Mouse (Mus musculus) MEL (cell line): ENCODE measurements around the gene Focad. TPM values are rescaled to one million over a fixed set of nuclear protein-coding genes. Genes with fewer than 3 reads are reported as not detected.
A peak's percentile ranks its signal among the peaks of the same experiment; 100 is the strongest.

Source experiments
- DNase-seq: peaks from one replicate; pipeline ENCODE4 v3.0.0; 2011; ENCODE audit warnings: low read depth, low spot score
- H3K27ac ChIP-seq: 2 replicates; pipeline ENCODE4 v1.5.1; 2012; ENCODE audit warnings: low read depth, mild to moderate bottlenecking, control low read depth, low read length, moderate library complexity; ENCODE audit not compliant: control insufficient read depth
- H3K27me3 ChIP-seq, 2 experiments: fragments of 150-350 bp in 1 of 2; sonication (generic) in 1 of 2; 2 replicates each; pipeline ENCODE4 v1.6.1; 2012; ENCODE audit warnings: low read length in 2 of 2, mild to moderate bottlenecking in 2 of 2, improper control_type of control experiment in 1 of 2, moderate library complexity in 1 of 2; ENCODE audit not compliant: insufficient read depth in 2 of 2, control insufficient read depth in 1 of 2
- H3K36me3 ChIP-seq, 2 experiments: 2 replicates each; pipeline ENCODE4 v1.6.1; 2012 to 2014; ENCODE audit warnings: low read length in 2 of 2, improper control_type of control experiment in 1 of 2, inconsistent platforms in 1 of 2, mild to moderate bottlenecking in 1 of 2; ENCODE audit not compliant: insufficient read depth in 2 of 2, control insufficient read depth in 1 of 2
- H3K4me1 ChIP-seq, 2 experiments: fragments of 150-350 bp in 1 of 2; sonication (generic) in 1 of 2; 2 replicates each; pipeline ENCODE4 v1.6.1; 2012; ENCODE audit warnings: low read length in 2 of 2, improper control_type of control experiment in 1 of 2, mild to moderate bottlenecking in 1 of 2; ENCODE audit not compliant: insufficient read depth in 2 of 2, control insufficient read depth in 1 of 2
- H3K4me3 ChIP-seq, 2 experiments: fragments of 150-350 bp in 1 of 2; sonication (generic) in 1 of 2; 2 replicates each; pipeline ENCODE4 v1.5.1; 2012; ENCODE audit warnings: low read depth in 2 of 2, low read length in 2 of 2, mild to moderate bottlenecking in 2 of 2, moderate library complexity in 2 of 2, control low read depth in 1 of 2, improper control_type of control experiment in 1 of 2; ENCODE audit not compliant: control insufficient read depth in 1 of 2, insufficient read depth in 1 of 2
- H3K79me2 ChIP-seq: 2 replicates; pipeline ENCODE4 v1.6.1; 2012; ENCODE audit warnings: mild to moderate bottlenecking, low read length, moderate library complexity; ENCODE audit not compliant: control insufficient read depth, poor library complexity, insufficient read depth
- H3K9ac ChIP-seq: 2 replicates; pipeline ENCODE4 v1.6.1; 2012; ENCODE audit warnings: low read depth, mild to moderate bottlenecking, control low read depth, low read length, moderate library complexity; ENCODE audit not compliant: control insufficient read depth, poor library complexity, severe bottlenecking
- H3K9me3 ChIP-seq: fragments of 150-350 bp; sonication (generic); replicated peaks from 2 replicates; pipeline ENCODE4 v1.6.1; 2012; ENCODE audit warnings: mild to moderate bottlenecking, low read length, improper control_type of control experiment, moderate library complexity; ENCODE audit not compliant: insufficient read depth
- BHLHE40 ChIP-seq: IDR thresholded peaks from 2 replicates; pipeline ENCODE4 v1.6.1; 2012; ENCODE audit warnings: low read depth, mild to moderate bottlenecking, inconsistent platforms, low read length, improper control_type of control experiment, borderline replicate concordance
- CHD1 ChIP-seq: IDR thresholded peaks from 2 replicates; pipeline ENCODE4 v1.6.1; 2012; ENCODE audit warnings: low read depth, mild to moderate bottlenecking, inconsistent platforms, low read length, improper control_type of control experiment
- CHD2 ChIP-seq: IDR thresholded peaks from 2 replicates; pipeline ENCODE4 v1.6.1; 2011; ENCODE audit warnings: low read length, improper control_type of control experiment
- CTCF ChIP-seq, 3 experiments: IDR thresholded peaks in 2 of 3; conservative IDR thresholded peaks in 1 of 3; 2 replicates each; pipeline ENCODE4 v1.5.1; 2011 to 2012; ENCODE audit warnings: low read length in 3 of 3, low read depth in 2 of 3, mild to moderate bottlenecking in 2 of 3, improper control_type of control experiment in 1 of 3, inconsistent platforms in 1 of 3, mixed read lengths in 1 of 3, moderate library complexity in 1 of 3; ENCODE audit not compliant: control insufficient read depth in 1 of 3, insufficient read depth in 1 of 3, poor library complexity in 1 of 3, severe bottlenecking in 1 of 3
- ELF1 ChIP-seq: IDR thresholded peaks from 2 replicates; pipeline ENCODE4 v1.6.1; 2014; ENCODE audit warnings: low read depth, mild to moderate bottlenecking, inconsistent platforms, low read length, improper control_type of control experiment, moderate library complexity
- GABPA ChIP-seq: IDR thresholded peaks from 2 replicates; pipeline ENCODE4 v1.6.1; 2012; ENCODE audit warnings: low read depth, mild to moderate bottlenecking, inconsistent platforms, low read length, improper control_type of control experiment, moderate library complexity
- GATA1 ChIP-seq: IDR thresholded peaks from 2 replicates; pipeline ENCODE4 v1.6.1; 2011; ENCODE audit warnings: low read depth, low read length, improper control_type of control experiment
- HCFC1 ChIP-seq: IDR thresholded peaks from 2 replicates; pipeline ENCODE4 v1.6.1; 2012; ENCODE audit warnings: low read depth, mild to moderate bottlenecking, inconsistent platforms, low read length, improper control_type of control experiment, moderate library complexity
- JUND ChIP-seq: IDR thresholded peaks from 2 replicates; pipeline ENCODE4 v1.6.1; 2011; ENCODE audit warnings: low read depth, mild to moderate bottlenecking, improper control_type of control experiment, low read length
- KAT2A ChIP-seq: conservative IDR thresholded peaks from 2 replicates; pipeline ENCODE4 v1.6.1; 2012; ENCODE audit warnings: low read depth, low read length, improper control_type of control experiment, inconsistent platforms
- MAX ChIP-seq: IDR thresholded peaks from 2 replicates; pipeline ENCODE4 v1.6.1; 2011; ENCODE audit warnings: low read length, improper control_type of control experiment
- MAZ ChIP-seq: IDR thresholded peaks from 2 replicates; pipeline ENCODE4 v1.6.1; 2012; ENCODE audit warnings: low read depth, mild to moderate bottlenecking, inconsistent platforms, low read length, improper control_type of control experiment
- MEF2A ChIP-seq: IDR thresholded peaks from 2 replicates; pipeline ENCODE4 v1.6.1; 2014; ENCODE audit warnings: low read depth, mild to moderate bottlenecking, inconsistent platforms, low read length, improper control_type of control experiment; ENCODE audit not compliant: poor library complexity, insufficient replicate concordance, severe bottlenecking; ENCODE audit errors: extremely low read depth
- MXI1 ChIP-seq: IDR thresholded peaks from 2 replicates; pipeline ENCODE4 v1.6.1; 2011; ENCODE audit warnings: mild to moderate bottlenecking, low read depth, low read length, improper control_type of control experiment
- MYC ChIP-seq: IDR thresholded peaks from 2 replicates; pipeline ENCODE4 v1.6.1; 2011; ENCODE audit warnings: low read depth, mild to moderate bottlenecking, low read length, improper control_type of control experiment, moderate library complexity
- NELFE ChIP-seq: IDR thresholded peaks from 2 replicates; pipeline ENCODE4 v1.6.1; 2011; ENCODE audit warnings: low read depth, low read length, improper control_type of control experiment
- NRF1 ChIP-seq: IDR thresholded peaks from 2 replicates; pipeline ENCODE4 v1.6.1; 2014; ENCODE audit warnings: low read depth, mild to moderate bottlenecking, inconsistent platforms, low read length, improper control_type of control experiment, moderate library complexity; ENCODE audit not compliant: poor library complexity, insufficient read depth, severe bottlenecking
- POLR2A ChIP-seq, 2 experiments: IDR thresholded peaks; 2 replicates each; pipeline ENCODE4 v1.6.1; 2011 to 2012; ENCODE audit warnings: low read length in 2 of 2, mild to moderate bottlenecking in 2 of 2, control low read depth in 1 of 2, improper control_type of control experiment in 1 of 2, low read depth in 1 of 2, moderate library complexity in 1 of 2; ENCODE audit not compliant: control insufficient read depth in 1 of 2, insufficient read depth in 1 of 2, poor library complexity in 1 of 2
- POLR2AphosphoS2 ChIP-seq: IDR thresholded peaks from 2 replicates; pipeline ENCODE4 v1.6.1; 2011; ENCODE audit warnings: low read length, improper control_type of control experiment
- RCOR1 ChIP-seq: IDR thresholded peaks from 2 replicates; pipeline ENCODE4 v1.6.1; 2012; ENCODE audit warnings: low read depth, mild to moderate bottlenecking, inconsistent platforms, low read length, improper control_type of control experiment
- TAL1 ChIP-seq: IDR thresholded peaks from 2 replicates; pipeline ENCODE4 v1.6.1; 2012; ENCODE audit warnings: mild to moderate bottlenecking, inconsistent platforms, low read length, moderate library complexity, mixed read lengths
- TBP ChIP-seq: IDR thresholded peaks from 2 replicates; pipeline ENCODE4 v1.8.0; 2011; ENCODE audit warnings: low read depth, low read length, improper control_type of control experiment
- TCF12 ChIP-seq: IDR thresholded peaks from 2 replicates; pipeline ENCODE4 v1.6.1; 2014; ENCODE audit warnings: low read depth, mild to moderate bottlenecking, inconsistent platforms, low read length, improper control_type of control experiment, moderate library complexity
- UBTF ChIP-seq: IDR thresholded peaks from 2 replicates; pipeline ENCODE4 v1.6.1; 2012; ENCODE audit warnings: low read depth, mild to moderate bottlenecking, inconsistent platforms, low read length, improper control_type of control experiment, moderate library complexity, borderline replicate concordance; ENCODE audit not compliant: insufficient read depth
- USF2 ChIP-seq, 2 experiments: IDR thresholded peaks; 2 replicates each; pipeline ENCODE4 v1.6.1; 2011 to 2012; ENCODE audit warnings: improper control_type of control experiment in 2 of 2, low read length in 2 of 2, borderline replicate concordance in 1 of 2, inconsistent platforms in 1 of 2, low read depth in 1 of 2, mild to moderate bottlenecking in 1 of 2; ENCODE audit not compliant: insufficient read depth in 1 of 2
- ZMIZ1 ChIP-seq: IDR thresholded peaks from 2 replicates; pipeline ENCODE4 v1.6.1; 2012; ENCODE audit warnings: low read depth, mild to moderate bottlenecking, inconsistent platforms, low read length, improper control_type of control experiment, moderate library complexity
- ZNF384 ChIP-seq: IDR thresholded peaks from 2 replicates; pipeline ENCODE4 v1.6.1; 2012; ENCODE audit warnings: low read depth, mild to moderate bottlenecking, inconsistent platforms, low read length, improper control_type of control experiment
- polyA plus RNA-seq, 2 experiments: library from polyadenylated mRNA; stranded (reverse) in 1 of 2; unstranded in 1 of 2; fragments of >175 nt in 1 of 2; fragments of >200 nt in 1 of 2; gene quantifications; 2 replicates each; pipeline versions ENCODE4 v1.2.1 to v1.2.4; 2012; ENCODE audit warnings: low replicate concordance in 2 of 2, low read depth in 1 of 2; ENCODE audit not compliant: insufficient read length in 2 of 2, insufficient read depth in 1 of 2, missing spikeins in 1 of 2
- total RNA-seq: library from RNA; depleted of rRNA; stranded (reverse); fragments of 300-350 nt; gene quantifications from 2 replicates; pipeline ENCODE4 v1.2.3, GENCODE M21; 2012

The Focad gene
- total and polyA plus RNA-seq, 3 experiments = 17.8 to 19.7 TPM; not detected in 1

DNA sequence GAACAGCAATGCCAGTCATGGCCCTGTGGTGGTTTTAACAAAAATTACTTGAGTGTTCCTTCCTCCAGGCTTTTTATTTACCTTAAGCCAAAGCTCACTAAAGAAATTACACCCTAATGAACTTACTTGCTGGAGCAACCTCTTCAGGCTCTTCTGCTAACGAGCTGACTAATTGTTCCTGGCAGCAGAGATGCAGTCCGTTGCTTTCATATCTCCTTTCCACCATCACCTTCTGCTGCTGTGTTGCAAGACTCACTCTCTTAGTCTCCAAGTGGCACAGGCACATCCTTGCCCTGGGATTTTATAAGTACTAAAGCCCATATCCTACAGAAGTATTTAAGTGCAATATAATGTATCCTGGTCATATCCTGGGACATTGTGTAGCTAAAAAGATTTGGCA, 242.3 kb downstream of the Focad start (continued):
- TF ChIP-seq TCF12 (peak; percentile 49; the same call in 1 of the 2 replicates), CHD1 (no peak), GATA1 (peak; percentile 73)
- TF ChIP-seq, all 39 proteins: peak for 11

DNA sequence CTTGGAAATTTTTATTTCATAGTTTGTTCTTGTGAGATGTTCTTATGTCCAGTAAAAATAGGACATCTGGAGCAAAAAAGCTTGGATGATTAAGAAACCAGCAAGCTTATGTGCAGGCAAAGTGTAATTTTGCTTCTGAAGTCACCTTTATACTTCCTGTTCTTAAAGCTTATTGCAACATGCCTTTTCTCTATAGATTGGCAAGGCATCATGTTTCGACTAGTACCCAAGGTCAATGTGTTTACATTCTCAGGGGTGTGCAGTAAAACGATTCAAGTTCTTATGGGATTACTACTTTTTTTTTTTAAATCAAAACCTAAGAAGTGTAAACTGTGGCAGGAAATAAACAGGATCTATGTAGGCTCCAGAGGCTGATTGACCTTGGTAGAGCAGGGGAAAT, 242.9 kb downstream of the Focad start:
- no peaks in the 10 kb centered on the region for H3K27me3 ChIP-seq
- TF ChIP-seq MYC (no peak), ELF1 (no peak), KAT2A (no peak), GATA1 (no peak), MAX (no peak), JUND (no peak), USF2 (IDR thresholded peaks at IDR 0.05; ENCODE audit: borderline replicate concordance in 1 of 2, insufficient read depth in 1 of 2, low read depth in 1 of 2, low read length in 2 of 2) (no peak), NRF1 (no peak), MAZ (no peak), TAL1 (no peak), CHD1 (no peak), HCFC1 (no peak), MEF2A (no peak)
- peaks cover 20 to 22% of the 10 kb centered on the region in 2 experiments for H3K4me1 ChIP-seq

DNA sequence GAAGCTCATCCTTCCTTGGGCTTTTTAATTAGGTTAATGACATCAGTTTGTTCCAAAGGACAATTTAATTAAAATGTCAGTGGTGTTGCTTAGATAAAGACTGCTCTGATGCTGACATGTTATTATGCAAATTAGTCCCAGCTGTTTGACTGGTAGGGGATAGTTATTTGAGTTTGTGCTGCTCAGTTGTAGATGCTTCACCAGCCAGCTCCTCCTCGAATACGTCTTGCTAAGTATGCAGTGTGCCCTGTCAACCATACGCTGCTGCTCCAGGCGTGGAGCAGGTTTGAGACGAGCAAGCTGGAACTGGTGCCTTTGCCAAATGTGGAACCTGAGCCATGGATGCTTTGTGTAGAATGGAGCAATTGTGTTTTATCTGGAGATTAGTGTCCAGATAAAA, 243.7 kb downstream of the Focad start:
- Histone ChIP-seq H3K27ac (no peak overlapping the region), H3K4me3 (no peak overlapping the region), H3K79me2 (no peaks in the 10 kb centered on the region), H3K27me3 (no peaks in the 10 kb centered on the region), H3K36me3 (peaks cover 0 to 26% of the 10 kb centered on the region in 2 experiments; a peak in 2 of 4 replicates), H3K9ac (no peak overlapping the region), H3K4me1 (peaks cover 20 to 22% of the 10 kb centered on the region in 2 experiments), H3K9me3 (no peaks in the 10 kb centered on the region)
- TF ChIP-seq TAL1 = no peak
- TF ChIP-seq MXI1 = no peak
- TF ChIP-seq CHD2 = no peak
- TF ChIP-seq POLR2AphosphoS2 = no peak
- TF ChIP-seq JUND = no peak
- no peak for TF ChIP-seq ZMIZ1
- no peak for TF ChIP-seq RCOR1
- TF ChIP-seq CTCF (IDR thresholded peaks at IDR 0.05 in 2 of 3, conservative IDR thresholded peaks at IDR 0.05 in 1 of 3; ENCODE audit: control insufficient read depth in 1 of 3, insufficient read depth in 1 of 3, low read depth in 2 of 3, low read length in 3 of 3, poor library complexity in 1 of 3, severe bottlenecking in 1 of 3) = no peak
- TF ChIP-seq POLR2A (IDR thresholded peaks at IDR 0.05; ENCODE audit: control insufficient read depth in 1 of 2, insufficient read depth in 1 of 2, low read depth in 1 of 2, low read length in 2 of 2, poor library complexity in 1 of 2) = no peak
- no peak for TF ChIP-seq NRF1
- TF ChIP-seq GABPA = no peak
- TF ChIP-seq NELFE = no peak
- TF ChIP-seq HCFC1 = no peak
- TF ChIP-seq USF2 (IDR thresholded peaks at IDR 0.05; ENCODE audit: borderline replicate concordance in 1 of 2, insufficient read depth in 1 of 2, low read depth in 1 of 2, low read length in 2 of 2) = no peak
- no peak for TF ChIP-seq ZNF384
- no peak for TF ChIP-seq UBTF
- TF ChIP-seq BHLHE40 = no peak
- TF ChIP-seq MYC = no peak
- no peak for TF ChIP-seq CHD1
- no peak for TF ChIP-seq TBP
- DNase-seq = no peak

More for the DNA sequence above, 242.9 kb downstream of the Focad start:
- peak; percentile 45 for DNase-seq
- H3K9me3 ChIP-seq = no peaks in the 10 kb centered on the region
- peak overlapping the region; percentile 58; the same call in 1 of the 2 replicates for H3K27ac ChIP-seq
- peaks cover 0 to 26% of the 10 kb centered on the region in 2 experiments; a peak in 2 of 4 replicates for H3K36me3 ChIP-seq
- H3K4me3 ChIP-seq = no peak overlapping the region
- H3K9ac ChIP-seq = no peak overlapping the region
- no peaks in the 10 kb centered on the region for H3K79me2 ChIP-seq
